Mouse (Mus musculus) hindlimb bud, embryonic 11.5 days (tissue): ENCODE results near the gene Ints1.

Experiments used
- DNase-seq: peaks from one replicate; pipeline ENCODE4 v3.0.0-alpha.2; 2012; ENCODE audit warnings: low read depth, low spot score; ENCODE audit errors: extremely low spot score

Ints1 gene

DNA sequence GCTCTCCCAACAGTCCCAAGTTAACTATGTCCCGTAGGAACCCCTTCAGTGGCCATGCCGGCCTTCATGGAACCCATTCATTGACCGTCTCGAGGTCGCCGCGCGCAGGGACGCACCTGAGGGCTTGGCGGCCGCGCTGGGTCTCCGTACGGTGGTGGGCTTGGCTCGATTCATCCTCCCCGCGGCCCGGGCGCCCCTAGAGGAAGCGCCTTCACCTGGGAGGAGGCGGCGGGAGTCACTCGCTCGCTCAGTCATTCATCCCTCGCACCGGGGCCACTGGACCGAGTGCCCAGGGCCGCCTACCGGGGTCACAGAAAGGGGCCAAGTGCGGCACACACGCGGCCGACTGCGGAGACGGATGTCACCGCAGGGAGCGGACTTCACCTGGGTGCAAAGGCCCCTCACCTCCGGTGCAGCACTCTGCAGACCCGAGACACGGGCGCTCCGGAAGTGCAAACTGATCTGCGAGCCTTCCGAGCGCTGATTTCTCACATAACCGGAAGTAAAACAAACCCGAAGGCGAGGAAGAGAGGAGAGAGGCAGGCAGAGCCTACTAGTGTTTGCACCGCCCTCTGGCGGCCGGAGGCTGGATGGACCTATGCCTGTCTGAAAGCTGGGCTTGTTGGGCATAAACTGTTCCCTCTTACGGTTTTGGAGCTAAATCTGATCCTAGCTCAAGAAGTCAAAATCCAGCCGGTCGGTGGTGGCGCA is at the start of gene Ints1:
Gene Ints1, minus strand, starts transcription at position 459 of the 711 bp plus-strand sequence.
- peak; percentile 95 for DNase-seq

DNA sequence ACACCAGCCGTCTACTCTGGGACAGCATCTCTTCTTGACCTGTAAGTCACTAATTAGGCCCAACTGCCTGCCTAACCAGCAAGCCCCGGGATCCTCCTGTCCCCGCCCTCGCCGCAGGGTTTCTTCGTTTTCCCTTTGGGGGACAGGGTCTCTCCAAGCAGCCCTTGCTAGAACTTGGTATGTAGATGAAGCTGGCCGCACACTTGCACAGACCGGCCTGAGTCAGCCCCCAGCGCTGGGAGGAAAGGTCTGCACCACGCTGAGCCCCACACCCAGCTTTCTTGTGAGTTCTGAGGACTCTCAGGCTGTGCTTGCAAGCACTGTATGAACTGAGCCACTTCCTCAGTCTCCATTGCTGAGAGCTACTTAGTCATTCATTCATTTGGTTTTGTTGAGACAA is 49.1 kb upstream of the Ints1 start:
- no peak for DNase-seq

DNA sequence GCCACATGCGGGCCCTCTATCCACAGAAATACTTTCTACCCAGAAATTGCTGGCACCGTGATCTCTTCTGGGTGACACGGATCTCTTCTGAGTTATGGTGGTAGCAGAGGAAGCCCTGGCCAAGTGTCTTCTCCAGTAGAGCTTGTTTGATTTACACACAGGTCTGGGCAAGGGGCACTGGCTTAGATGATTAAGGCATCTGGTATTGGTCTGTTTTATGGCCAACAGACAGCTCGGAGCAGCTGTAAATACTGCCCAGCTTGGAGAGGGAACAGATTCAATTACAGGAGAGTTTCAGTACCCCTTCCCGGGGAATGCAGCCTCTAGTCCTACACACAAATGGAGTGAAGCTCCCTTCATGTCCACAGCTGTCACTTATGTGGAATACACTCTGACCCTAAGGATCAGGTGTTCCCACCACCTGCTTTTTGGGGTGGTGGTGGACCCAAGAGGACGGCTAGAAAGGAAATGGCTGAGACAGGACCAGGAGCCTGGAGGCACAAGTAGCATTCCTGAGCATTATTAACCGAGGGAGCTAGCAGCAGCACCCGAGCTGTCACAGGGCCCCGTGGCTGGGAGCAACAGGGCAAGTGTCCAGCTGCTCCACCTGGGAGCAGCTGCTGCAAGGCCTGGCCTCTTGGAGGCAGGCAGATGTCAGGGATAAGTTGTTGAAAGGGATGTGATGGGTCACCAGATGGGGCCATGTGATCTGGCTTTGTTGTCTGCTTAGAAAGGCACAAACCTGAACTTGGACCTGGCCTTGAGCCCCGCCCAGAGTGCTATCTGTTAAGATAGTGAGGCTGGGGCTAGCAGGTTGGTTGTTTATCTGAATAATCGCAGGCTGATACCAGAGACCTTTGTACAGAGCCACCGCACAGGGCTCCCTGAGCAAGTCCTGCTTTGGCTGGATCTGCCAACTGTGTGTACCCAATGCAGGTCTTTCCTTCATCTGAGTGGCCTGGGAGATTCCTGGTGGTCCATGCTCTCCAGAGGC is 46.3 kb upstream of the Ints1 start:
- no peak for DNase-seq

DNA sequence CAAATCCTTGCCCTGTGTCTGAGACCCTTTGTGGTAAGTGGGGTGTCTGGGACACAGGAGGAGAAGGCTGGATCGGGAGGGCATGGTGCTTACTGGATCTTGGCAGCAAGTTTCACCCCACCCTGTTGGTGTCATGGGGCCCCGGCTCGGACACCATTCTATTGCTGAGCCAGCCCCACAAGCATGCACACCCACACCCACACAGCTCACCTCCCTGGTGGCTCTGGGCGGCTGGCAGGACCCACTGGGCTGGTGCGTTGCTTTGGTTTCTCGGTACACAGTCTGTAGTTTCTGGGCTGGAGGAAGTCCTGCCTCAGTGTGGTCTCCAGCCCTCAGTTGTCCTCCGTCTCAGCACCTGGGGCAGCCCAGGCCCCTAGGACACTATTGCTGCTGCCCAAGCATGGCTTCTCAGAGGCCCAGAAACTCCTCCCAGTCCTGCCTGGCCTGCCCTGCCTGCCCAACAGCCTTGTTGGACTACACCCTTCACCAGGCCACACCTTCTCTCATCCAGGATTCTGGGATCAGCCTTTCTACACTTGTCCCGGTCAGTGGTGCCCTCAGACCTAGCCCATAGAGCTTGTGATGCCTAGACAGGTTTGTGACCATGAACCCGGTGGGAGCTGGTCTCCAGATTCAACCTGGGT is 44.2 kb upstream of the Ints1 start, which contains the start of gene Tmem184a:
Gene Tmem184a, minus strand, starts transcription at position 380 of the 644 bp plus-strand sequence.
- no peak for DNase-seq

DNA sequence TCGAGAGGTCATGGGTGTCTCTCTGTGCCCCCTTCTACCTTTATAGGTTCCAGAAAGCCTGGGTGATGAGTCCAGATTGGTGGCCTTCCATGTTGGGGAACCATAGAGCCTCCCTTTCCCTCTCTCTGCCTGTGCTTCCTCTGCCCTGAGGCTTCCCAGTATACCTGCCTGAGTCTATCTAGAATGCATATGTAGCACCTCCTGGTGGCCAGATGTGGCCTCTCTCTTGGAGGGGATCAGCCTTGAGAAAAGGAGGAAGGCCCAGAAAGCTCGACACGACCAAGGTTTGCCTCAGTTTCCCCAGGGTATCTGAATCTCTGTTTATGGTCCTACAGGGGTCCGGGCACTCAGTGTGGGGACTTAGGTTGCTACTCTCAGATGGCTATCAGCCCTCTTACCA is 43.3 kb upstream of the Ints1 start:
- no peak for DNase-seq

DNA sequence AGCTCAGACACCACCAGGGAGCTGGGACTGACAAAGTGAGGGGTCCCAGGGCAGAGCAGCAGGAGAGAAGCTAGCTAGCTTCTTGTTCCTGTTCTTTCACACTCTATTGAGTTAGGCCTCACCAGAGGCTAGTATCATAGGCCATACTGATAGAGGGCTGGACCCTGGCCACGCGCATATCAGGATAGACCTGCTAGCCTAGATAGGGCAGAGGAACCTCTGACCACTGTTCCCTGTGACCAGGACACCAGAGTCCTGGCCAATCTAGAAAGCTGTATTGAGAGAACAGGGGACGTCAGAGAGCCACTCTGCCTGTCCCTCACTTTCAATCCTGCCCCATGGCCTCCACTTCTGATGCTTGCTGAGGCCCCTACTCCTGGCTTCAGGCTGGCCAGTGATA is 42.6 kb upstream of the Ints1 start:
- DNase-seq = no peak

DNA sequence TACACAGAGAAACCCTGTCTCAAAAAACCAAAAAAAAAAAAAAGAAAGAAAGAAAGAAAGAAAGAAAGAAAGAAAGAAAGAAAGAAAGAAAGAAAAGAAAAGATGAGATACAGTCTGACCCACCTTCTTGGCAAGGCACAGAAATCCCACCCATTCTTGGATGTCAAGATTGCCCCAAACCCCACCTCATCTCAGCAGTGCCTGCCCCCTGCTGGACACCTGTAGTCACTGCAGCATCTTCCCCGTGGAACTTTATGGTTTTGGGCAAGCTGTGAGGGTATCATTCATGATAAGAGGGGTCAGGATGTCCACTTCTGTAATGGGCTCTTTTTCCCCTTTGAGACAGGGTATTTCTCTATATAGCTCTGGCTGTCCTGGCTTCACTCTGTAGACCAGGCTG is 41.8 kb upstream of the Ints1 start:
- no peak for DNase-seq

DNA sequence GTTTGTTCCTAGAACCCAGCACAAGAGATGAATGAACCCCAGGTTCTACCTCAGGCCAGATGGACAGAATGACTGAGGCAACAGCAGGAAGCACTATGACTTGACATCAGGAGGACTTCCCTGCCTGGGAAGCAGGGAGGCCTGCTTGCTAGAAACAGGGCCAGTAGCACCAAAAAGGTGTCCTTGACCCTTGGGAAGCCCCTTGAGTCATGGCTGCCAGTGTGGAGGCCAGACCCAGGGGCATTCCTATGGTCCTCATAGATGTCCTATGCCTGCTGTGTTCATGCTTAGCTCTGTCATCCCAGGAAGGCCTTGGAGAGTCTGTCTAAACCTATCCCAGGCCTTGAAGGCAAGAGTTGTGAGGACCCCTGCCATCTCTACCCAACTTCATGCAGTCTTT is 41.0 kb upstream of the Ints1 start:
- DNase-seq = no peak

DNA sequence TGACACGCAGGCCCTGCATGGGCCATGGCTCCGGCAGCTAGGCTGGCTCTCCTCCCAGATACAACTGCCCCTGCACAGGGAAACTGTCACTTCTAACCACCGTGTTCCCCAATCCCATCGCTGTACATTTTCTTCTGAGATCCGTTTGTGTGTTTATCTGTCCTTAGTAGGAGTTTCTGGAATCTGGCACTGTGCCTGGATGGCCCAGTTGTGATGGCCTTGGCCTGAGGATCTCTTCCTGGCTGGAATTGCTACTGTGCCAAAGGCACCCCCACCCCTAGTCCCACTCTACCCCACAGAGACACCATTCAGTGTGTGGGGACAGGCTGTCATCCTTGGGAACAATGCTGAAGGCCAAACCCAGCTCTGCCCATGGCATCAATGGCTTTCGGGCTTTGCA is 40.5 kb upstream of the Ints1 start:
- DNase-seq = no peak

DNA sequence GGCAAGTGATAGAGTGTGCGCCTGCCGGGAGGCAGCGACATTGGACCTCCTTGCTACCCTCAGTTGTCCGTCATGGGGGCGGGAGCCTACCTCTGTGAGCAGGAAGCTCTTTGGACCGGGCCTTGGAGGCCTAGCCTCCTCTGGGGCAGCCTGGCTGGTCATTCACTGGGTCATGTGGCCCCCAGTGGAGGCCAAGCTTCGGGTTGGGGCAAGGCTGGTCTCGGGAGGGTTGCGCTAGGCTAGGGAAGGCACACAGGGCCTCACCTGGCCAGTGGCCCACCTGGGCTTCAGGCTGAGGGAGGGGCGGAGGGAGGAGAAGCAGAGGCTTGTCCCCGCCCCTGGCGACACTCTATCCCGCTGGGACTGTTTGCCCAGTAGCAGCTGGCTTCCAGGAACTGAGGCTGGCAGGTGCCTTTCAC is 38.5 kb upstream of the Ints1 start:
- DNase-seq = no peak

DNA sequence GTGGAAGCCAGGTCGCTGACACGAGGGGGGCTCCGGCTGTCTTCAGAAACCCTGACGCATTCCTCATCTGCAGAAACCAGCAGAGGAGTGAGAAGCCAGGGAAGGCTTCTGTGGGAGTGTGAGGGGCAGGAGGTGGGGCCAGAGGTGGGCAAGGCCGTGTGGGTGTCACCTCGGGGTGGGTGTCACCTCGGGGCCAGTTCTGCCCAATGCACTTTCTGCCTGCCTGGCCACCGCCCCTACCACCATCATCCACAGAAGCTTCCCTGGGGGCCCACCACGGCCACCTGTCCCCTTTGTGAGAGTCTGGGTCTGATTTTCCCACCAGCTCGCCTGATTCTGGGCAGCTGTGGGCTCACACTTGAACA is 37.6 kb upstream of the Ints1 start:
- DNase-seq = no peak

DNA sequence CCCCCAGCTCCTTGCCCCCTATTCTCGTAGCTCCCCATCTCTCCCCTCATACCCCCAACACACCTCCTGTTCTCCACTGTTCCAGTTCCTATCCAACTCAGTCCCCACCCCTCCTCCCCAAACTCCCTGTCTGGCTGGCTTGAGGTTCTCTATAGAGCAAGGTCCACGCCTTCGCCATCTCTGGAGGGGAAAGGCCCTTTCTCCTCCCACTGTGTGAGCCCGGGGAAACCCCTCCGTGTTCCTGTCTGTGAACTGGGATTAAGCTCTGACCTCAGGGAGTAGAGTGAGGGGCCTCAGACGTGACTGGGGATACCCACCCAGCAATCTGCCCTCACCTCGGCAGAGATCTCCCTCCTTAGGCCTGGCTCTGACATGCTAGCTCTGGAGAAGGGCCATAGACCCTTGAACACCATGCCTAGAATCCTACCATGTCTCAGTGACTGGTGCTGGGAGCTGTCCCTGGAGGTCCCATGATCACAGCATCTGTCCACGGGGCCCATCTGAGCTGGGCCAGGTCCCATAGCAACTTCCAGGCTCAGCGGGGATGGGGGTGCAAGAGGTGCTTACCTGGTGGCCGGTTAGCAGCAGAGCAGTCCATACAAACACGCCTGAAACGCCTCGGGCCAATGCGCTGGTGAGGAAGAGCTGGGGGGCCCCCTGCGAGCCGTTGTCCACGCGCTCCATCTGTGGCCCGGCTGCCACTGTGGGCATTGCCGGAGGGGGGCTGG is 37.1 kb upstream of the Ints1 start:
- no peak for DNase-seq

DNA sequence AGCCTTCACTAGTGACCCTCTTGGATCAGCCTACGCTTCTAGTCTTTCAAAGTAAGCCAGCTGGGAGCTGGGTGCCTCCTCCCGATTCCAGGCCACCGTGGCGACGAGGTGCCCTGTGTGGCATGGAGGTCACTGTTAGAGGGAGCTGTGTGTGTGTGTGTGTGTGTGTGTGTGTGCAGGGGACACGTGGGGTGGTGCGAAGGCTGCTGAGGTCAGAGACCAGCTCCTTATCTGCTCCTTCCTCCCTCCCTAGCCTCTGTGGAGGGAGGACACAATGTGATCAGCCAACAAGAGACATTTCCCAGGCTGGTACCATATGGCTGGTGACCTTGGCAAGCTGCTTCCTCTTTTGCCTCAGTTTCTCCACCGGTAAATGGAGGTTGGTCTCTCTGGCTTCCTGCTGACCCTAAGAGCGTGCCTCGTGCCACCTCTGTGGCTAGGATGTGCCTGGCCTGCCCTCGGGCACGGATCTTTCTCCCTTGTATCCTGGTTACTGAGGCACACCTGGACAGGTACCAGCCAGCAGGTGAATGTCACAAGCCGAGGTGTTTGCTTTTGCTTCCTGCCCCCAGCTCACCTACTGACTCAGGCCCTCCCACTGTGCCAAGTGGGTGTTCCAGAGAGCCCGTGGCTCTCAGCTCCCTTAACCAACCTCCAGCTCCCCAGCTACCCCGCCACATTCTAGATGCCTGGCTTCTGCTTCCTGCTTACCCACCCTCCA is 36.4 kb upstream of the Ints1 start:
- no peak for DNase-seq

DNA sequence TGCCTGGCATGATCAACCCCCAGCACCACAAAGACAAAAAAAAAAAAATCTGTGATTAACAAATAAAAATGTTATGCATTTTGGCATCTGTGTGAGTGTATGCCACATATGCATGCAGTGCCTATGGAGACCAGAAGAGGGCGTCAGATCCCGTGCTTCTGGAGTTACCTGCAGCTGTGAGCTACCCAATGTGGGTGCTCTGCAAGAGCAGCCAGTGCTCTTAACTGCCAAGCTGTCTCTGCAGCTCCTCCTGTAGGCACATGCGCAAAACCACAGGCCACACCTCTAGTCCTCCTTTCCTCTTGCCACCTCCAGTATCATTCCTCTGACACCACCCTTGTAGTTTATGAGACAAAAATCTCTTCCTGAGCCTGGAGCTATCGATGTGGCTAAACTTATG is 33.9 kb upstream of the Ints1 start:
- DNase-seq = no peak

DNA sequence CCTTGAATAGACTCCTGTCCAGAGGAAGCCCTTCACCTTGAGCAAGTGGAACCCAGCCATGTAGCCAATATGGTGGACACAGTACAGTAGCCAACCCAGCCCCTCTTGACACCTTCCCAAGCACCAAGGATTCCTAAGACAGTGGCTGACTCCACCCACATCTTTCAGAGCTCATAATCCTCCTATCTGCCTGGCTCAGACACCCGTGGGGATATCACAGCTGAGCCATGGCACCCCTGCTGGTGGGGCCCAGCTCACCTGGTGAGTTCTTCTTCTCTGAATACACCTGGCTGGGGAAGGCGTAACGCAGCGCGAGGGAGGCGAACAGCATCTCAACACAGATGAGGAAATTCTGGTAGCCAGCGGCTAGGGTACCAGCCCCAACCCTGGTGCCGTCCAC is 30.4 kb upstream of the Ints1 start:
- no peak for DNase-seq

DNA sequence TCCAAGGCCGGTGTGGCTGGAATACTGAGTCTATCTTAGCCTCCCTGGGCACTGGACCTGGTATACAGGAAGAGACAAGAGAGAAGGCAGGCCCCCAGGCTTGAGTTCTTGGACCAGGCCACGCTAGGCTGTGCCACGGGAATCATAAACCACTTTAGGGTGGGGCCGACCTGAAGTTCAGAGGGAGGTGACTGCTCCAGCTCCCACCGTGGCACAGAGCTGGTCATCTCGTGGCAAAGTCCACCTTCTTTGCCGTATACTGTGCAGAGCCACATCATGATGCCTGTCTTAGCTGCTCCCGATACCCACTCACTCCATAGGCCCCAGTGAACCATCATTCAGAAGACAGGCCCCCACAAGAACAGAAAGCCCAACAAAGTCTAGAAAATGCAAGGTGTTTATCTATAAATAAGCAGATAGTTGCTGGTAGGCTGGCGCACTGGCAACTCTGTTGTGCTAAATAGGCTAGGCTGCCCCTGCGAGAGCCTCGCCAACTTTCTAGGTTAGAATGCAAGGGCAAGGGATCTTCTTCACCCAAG is 29.2 kb upstream of the Ints1 start:
- no peak for DNase-seq

DNA sequence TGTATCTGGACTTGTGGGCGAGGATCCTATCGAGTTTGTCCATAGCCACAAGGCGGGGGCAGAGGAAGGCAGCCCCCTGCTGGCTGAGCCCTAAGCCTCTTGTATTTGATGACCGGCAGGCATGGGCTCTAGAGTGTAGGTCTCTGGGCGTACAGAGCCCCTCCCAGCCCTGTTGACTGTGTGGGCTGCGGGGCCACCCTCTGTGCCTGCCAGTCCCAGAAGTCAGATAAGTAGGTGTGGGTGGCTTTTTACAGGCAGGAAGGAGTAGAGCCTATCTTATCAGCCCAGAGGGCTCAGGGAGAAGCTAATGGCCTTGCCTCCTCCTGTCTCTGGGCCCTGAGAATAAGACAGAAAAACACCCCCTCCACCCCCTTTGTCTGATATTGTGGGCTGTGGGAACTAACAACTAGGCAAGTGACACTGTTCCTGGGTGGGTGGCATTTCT is 28.7 kb upstream of the Ints1 start:
- DNase-seq = no peak

DNA sequence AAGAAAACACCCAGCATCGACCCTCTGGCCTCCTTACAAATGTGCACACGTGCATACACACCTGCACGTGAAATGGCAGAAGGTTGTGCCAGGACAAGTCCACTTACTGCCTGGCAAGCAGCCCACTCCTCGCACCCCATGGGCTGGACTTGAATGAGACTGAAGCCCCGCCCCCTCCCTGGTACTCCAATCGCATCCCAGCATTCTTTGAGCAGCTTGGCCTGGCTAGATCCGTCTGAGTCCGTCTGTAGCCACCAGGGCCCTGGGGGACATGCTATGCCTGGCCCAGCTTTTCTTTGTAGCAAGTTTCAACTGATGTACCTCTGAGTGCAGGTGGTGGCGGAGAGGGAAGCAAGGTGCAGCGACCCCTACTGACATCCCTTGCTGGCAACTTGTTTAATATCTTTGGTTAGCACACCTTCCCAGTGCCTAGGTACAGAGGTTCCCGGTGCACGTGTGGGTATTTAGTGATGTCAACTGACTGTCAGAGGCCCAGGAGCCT is 28.2 kb upstream of the Ints1 start:
- no peak for DNase-seq

DNA sequence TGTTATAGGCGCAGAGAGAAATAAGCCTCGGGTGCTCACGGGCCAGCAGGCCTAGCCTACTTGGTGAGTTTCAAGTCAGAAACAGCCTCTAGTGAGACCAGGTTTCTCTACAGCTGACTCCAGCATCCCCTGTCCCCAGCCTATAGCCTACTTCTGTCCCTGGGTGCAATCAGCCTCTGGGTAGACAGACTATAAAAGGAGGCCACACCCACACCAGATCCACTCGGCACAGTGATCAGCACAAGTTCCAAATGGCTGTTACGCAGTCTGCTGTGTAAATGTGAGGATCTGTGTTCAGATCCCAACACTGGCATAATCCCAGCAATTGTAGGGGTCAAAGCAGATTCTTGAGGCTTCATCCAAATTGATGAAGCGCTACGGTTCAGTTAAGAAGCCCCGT is 27.7 kb upstream of the Ints1 start:
- DNase-seq = no peak

DNA sequence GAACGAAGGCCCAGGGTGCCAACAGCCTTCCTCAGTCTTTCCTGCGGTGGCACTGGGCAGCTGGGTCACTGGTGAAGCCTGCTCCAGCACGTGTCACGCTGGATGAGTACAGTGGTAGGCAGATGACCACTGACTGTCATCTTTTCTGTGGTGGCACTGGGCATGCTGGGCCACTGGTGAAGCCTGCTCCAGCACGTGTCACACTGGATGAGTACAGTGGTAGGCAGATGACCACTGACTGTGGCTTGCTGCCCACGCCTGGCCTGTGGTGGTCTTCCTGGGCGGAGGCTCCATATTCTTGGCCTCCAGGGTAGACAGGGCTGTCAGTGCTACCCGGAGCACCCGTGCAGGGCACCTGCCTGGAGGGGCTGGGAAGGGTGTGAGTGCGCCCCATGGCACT is 26.4 kb upstream of the Ints1 start:
- no peak for DNase-seq
